Mouse (Mus musculus): ENCODE measurements around the gene Gpr4. TPM values are rescaled to one million over a fixed set of nuclear protein-coding genes. Genes with fewer than 3 reads are reported as not detected.
A peak's percentile ranks its signal among the peaks of the same experiment; 100 is the strongest.

The Gpr4 gene
- polyA plus RNA-seq, 1 experiment from 2014 or later: 2.9 TPM

DNA sequence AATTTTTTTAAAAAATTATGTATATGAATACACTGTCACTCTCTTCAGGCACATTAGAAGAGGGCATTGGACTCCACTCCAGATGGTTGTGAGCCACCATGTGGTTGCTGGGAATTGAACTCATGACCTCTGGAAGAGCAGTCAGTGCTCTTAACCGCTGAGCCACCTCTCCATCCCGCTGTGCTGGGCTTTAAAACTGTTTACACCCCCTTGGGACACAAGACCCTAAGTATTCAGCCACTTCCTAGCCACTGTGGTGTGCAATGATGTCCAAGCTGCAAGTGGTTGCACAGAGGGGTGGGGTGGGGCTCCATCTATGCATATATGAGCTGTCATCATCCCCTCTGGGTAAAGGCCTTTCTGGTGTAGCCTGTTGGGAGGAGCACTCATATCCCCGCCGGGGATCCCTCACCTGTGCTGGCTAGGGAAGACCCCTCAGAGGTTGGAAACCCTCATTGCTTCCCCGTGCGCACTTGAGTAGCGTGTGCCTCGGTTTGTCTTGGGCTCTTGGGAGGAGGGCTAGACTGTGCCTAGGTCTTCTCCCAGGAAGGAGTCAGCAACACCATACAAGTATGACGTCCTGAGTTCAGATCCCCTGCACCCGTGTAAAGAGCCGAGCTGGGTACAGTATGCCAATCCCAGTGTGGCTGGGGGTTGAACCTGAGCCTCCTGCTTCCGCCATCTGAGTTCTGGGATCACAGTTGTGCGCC, 4.0 kb upstream of the Gpr4 start:
- H3K9me3 ChIP-seq (ENCODE audit: control insufficient read depth, low read length): no peaks in the 10 kb centered on the region
- H3K27ac ChIP-seq (ENCODE audit: low read depth, low read length): no peak overlapping the region
- no peaks in the 10 kb centered on the region for H3K4me1 ChIP-seq (ENCODE audit: control insufficient read depth, insufficient read depth, low read length)
- no peak overlapping the region for H3K4me3 ChIP-seq (ENCODE audit: low read depth, low read length)
- H3K9ac ChIP-seq (replicated peaks; ENCODE audit: low read depth, low read length): no peak overlapping the region
- peaks cover 14% of the 10 kb centered on the region; the same call in 1 of the 2 replicates for H3K36me3 ChIP-seq (ENCODE audit: control insufficient read depth, insufficient read depth, low read length)
- WGBS: 75% methylated on average over 13 of the region's 13 CpGs
- H3K27me3 ChIP-seq (ENCODE audit: control insufficient read depth, insufficient read depth, low read length): no peaks in the 10 kb centered on the region
- ATAC-seq (ENCODE audit: low read depth): 0 out of 2 replicates have a peak, but pooled peaks have one; percentile 5
- H3K4me2 ChIP-seq (ENCODE audit: low read depth, low read length): no peak overlapping the region

DNA sequence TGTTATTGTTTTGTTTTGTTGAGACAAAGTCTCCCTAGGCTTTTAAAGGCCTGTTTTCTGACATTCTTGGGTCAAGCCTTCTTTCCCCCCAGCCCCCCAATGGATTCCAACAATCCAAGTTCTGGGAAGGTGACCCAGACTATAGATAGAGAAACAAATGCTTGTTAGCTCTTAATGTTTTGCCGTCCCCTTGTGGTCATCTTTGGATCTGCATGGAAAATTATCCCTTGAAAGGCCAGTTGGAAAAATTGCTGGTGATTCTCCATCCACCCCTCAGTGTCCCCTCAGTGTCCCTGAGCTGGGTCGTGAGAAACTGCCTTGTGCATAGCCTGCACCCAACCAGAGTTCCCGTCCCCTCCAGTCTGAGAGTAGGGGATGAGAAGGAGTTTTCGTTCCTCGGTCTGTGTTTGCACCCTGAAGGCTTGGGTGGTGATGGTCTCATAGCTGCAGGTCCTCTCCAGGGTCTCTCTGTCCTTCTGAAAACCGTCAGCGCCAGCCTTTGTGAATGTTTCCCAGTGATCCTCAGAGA, 3.3 kb upstream of the Gpr4 start:
- WGBS: 53% methylated on average over 7 of the region's 7 CpGs
- H3K9ac ChIP-seq (replicated peaks; ENCODE audit: low read depth, low read length): no peak overlapping the region
- peaks cover 12% of the 10 kb centered on the region; the same call in 1 of the 2 replicates for H3K36me3 ChIP-seq (ENCODE audit: control insufficient read depth, insufficient read depth, low read length)
- no peak overlapping the region for H3K4me3 ChIP-seq (ENCODE audit: low read depth, low read length)
- no peak overlapping the region for H3K27ac ChIP-seq (ENCODE audit: low read depth, low read length)
- ATAC-seq (ENCODE audit: low read depth): no peak
- H3K27me3 ChIP-seq (ENCODE audit: control insufficient read depth, insufficient read depth, low read length): no peaks in the 10 kb centered on the region
- H3K4me2 ChIP-seq (ENCODE audit: low read depth, low read length): no peak overlapping the region
- no peaks in the 10 kb centered on the region for H3K9me3 ChIP-seq (ENCODE audit: control insufficient read depth, low read length)
- H3K4me1 ChIP-seq (ENCODE audit: control insufficient read depth, insufficient read depth, low read length): no peaks in the 10 kb centered on the region

DNA sequence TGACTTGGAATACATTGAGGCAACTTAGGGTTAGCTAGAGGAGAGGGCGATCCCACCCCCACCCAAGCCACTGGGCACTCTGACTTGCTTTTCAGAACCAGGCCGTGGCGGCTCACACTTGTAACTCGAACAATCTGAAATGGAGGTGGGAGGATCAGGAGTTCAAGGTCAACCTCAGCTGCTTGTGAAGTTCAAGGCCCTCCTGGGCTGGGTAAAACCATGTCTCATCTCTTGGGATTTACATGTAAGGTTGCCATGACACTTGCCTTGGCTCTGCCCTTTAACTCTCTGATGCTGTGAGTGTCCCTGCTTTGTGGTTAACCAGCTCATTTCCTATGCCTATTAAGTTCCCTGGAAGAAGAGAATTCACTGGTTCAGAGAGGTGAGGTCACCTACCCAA, 2.8 kb upstream of the Gpr4 start:
- Histone ChIP-seq H3K9ac (replicated peaks; ENCODE audit: low read depth, low read length) (no peak overlapping the region), H3K9me3 (ENCODE audit: control insufficient read depth, low read length) (no peaks in the 10 kb centered on the region), H3K4me3 (ENCODE audit: low read depth, low read length) (no peak overlapping the region), H3K4me1 (ENCODE audit: control insufficient read depth, insufficient read depth, low read length) (no peaks in the 10 kb centered on the region), H3K36me3 (ENCODE audit: control insufficient read depth, insufficient read depth, low read length) (peaks cover 9% of the 10 kb centered on the region; the same call in 1 of the 2 replicates), H3K4me2 (ENCODE audit: low read depth, low read length) (no peak overlapping the region), H3K27me3 (ENCODE audit: control insufficient read depth, insufficient read depth, low read length) (no peaks in the 10 kb centered on the region), H3K27ac (ENCODE audit: low read depth, low read length) (no peak overlapping the region)
- WGBS: 87% methylated on average over 4 of the region's 4 CpGs
- no peak for ATAC-seq (ENCODE audit: low read depth)

DNA sequence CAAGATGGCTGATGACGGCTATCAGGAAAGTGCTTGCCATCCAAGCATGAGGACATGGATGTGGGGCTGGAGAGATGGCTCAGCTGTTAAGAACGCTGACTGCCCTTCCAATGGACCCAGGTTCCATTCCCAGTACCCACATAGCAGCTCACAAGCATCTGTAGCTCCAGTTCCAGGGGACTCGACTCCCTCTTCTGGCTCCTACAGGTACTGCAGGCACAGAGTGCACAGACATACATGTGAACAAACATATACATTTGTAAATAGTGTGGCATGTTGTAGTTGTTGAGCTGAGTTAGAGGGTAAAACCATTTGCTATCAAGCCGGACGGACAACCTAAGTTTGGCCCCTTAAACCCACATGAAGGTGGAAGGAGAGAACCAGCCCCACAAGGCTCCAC, 2.3 kb upstream of the Gpr4 start:
- Histone ChIP-seq H3K4me2 (ENCODE audit: low read depth, low read length) (no peak overlapping the region), H3K27me3 (ENCODE audit: control insufficient read depth, insufficient read depth, low read length) (no peaks in the 10 kb centered on the region), H3K4me1 (ENCODE audit: control insufficient read depth, insufficient read depth, low read length) (no peaks in the 10 kb centered on the region), H3K36me3 (ENCODE audit: control insufficient read depth, insufficient read depth, low read length) (peaks cover 9% of the 10 kb centered on the region; the same call in 1 of the 2 replicates), H3K27ac (ENCODE audit: low read depth, low read length) (no peak overlapping the region), H3K9me3 (ENCODE audit: control insufficient read depth, low read length) (no peaks in the 10 kb centered on the region), H3K9ac (replicated peaks; ENCODE audit: low read depth, low read length) (no peak overlapping the region), H3K4me3 (ENCODE audit: low read depth, low read length) (no peak overlapping the region)
- WGBS: 94% methylated on average over 5 of the region's 5 CpGs
- ATAC-seq (ENCODE audit: low read depth): no peak

DNA sequence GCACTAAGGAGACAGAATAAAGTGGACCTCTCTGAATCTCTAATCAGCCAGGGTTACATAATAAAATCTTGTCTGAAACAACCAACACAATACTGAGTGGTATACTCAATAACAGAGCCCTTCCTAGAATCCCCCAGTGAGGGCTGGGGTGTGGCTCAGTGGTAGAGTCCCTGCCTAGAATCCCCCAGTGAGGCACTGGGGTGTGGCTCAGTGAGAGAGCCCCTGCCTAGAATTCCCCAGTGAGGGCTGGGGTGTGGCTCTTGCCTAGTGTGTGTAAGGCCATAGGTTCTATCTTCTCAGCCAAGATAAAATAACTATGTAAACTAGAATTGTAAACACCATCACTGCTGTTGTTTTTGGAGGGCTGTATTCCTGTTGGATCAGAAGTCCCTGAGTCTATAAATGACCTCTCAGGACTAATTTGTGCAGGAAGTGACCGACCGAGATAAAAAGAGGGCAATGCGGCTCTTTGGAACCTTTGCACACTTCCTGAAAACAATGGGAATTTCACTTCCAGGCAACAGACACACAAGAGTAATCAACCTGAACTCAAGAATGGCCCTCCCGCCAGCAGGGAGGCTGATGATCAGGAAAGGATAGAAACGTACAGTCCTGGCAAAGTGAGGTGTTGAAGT, 1.2 kb upstream of the Gpr4 start:
- Histone ChIP-seq H3K27me3 (ENCODE audit: control insufficient read depth, insufficient read depth, low read length) (no peaks in the 10 kb centered on the region), H3K4me3 (ENCODE audit: low read depth, low read length) (no peak overlapping the region), H3K4me2 (ENCODE audit: low read depth, low read length) (no peak overlapping the region), H3K9me3 (ENCODE audit: control insufficient read depth, low read length) (no peaks in the 10 kb centered on the region), H3K4me1 (ENCODE audit: control insufficient read depth, insufficient read depth, low read length) (no peaks in the 10 kb centered on the region), H3K36me3 (ENCODE audit: control insufficient read depth, insufficient read depth, low read length) (peaks cover under 1% of the 10 kb centered on the region; the same call in 1 of the 2 replicates), H3K9ac (replicated peaks; ENCODE audit: low read depth, low read length) (no peak overlapping the region), H3K27ac (ENCODE audit: low read depth, low read length) (no peak overlapping the region)
- no peak for ATAC-seq (ENCODE audit: low read depth)
- WGBS: 52% methylated on average over 5 of the region's 5 CpGs

DNA sequence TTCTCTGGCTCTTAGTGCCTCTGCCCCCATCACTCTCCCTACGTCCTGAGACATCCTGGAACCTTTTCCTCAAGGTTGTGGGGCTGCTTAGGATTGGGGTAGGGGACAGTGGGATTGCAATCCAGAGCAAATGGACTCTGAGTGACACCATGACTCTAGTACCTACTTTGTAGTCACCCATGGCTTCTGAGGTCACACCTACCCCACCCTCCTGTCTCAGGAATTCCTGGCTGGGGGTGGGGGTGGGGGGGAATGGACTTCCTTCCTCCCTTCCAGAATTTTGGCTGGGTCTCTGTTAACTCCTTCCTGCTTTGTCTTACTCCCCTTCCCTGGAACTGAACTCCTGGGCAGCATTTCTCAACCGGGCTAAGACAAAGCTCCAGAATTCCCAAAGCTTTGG, 1.0 kb downstream of the Gpr4 start:
- no peak for ATAC-seq (ENCODE audit: low read depth)
- 67% methylated on average over 2 of the region's 2 CpGs for WGBS
- Histone ChIP-seq H3K4me3 (ENCODE audit: low read depth, low read length) (no peak overlapping the region), H3K4me1 (ENCODE audit: control insufficient read depth, insufficient read depth, low read length) (no peaks in the 10 kb centered on the region), H3K27me3 (ENCODE audit: control insufficient read depth, insufficient read depth, low read length) (no peaks in the 10 kb centered on the region), H3K36me3 (ENCODE audit: control insufficient read depth, insufficient read depth, low read length) (no peaks in the 10 kb centered on the region), H3K4me2 (ENCODE audit: low read depth, low read length) (peak overlapping the region; percentile 57; the same call in 1 of the 2 replicates), H3K9me3 (ENCODE audit: control insufficient read depth, low read length) (no peaks in the 10 kb centered on the region), H3K27ac (ENCODE audit: low read depth, low read length) (no peak overlapping the region), H3K9ac (replicated peaks; ENCODE audit: low read depth, low read length) (no peak overlapping the region)

DNA sequence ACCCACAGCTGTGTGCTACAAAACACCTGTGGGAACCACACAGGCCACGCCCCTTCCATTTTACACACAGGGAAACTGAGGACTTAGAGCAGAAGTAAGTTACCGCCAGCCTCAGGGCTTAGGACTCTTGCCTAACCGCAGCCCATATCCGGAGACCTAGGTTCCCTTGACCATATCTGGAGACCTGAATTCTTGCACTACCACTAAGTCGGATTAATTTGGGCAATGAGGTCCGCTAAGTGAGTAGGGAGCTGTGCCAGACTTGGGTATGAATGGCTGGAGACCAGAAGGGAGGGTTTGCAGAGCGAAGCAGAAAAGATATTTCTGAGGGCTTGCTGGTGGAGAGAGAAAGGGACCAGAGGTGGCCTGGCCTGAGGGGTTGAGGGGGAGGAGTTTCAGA, 2.0 kb downstream of the Gpr4 start:
- Histone ChIP-seq H3K4me3 (ENCODE audit: low read depth, low read length) (no peak overlapping the region), H3K27me3 (ENCODE audit: control insufficient read depth, insufficient read depth, low read length) (no peaks in the 10 kb centered on the region), H3K4me2 (ENCODE audit: low read depth, low read length) (no peak overlapping the region), H3K4me1 (ENCODE audit: control insufficient read depth, insufficient read depth, low read length) (no peaks in the 10 kb centered on the region), H3K36me3 (ENCODE audit: control insufficient read depth, insufficient read depth, low read length) (no peaks in the 10 kb centered on the region), H3K9me3 (ENCODE audit: control insufficient read depth, low read length) (no peaks in the 10 kb centered on the region), H3K9ac (replicated peaks; ENCODE audit: low read depth, low read length) (no peak overlapping the region), H3K27ac (ENCODE audit: low read depth, low read length) (no peak overlapping the region)
- no peak for ATAC-seq (ENCODE audit: low read depth)
- WGBS: 76% methylated on average over 7 of the region's 7 CpGs

DNA sequence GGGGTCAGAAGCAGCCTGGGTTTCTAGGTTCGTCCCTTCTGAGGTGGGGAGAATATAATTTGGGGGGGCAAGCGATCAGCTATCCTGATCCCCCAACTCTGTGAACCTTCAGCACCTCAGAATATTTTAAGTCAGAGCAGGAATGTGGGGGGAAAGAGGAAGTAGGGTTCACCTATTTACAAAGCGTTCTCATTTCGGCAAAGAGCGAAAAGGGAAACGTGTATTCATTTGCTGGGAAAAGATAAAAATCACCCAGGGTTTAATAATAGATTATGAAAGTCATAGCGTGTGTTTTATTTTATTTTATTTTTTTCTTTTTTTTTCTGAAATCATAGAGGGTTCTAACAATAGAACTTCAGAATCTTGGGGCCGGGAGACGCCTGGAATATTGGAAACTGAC, 2.6 kb downstream of the Gpr4 start:
- Histone ChIP-seq H3K4me1 (ENCODE audit: control insufficient read depth, insufficient read depth, low read length) (no peaks in the 10 kb centered on the region), H3K4me2 (ENCODE audit: low read depth, low read length) (no peak overlapping the region), H3K9me3 (ENCODE audit: control insufficient read depth, low read length) (no peaks in the 10 kb centered on the region), H3K27ac (ENCODE audit: low read depth, low read length) (no peak overlapping the region), H3K36me3 (ENCODE audit: control insufficient read depth, insufficient read depth, low read length) (no peaks in the 10 kb centered on the region), H3K9ac (replicated peaks; ENCODE audit: low read depth, low read length) (no peak overlapping the region), H3K4me3 (ENCODE audit: low read depth, low read length) (no peak overlapping the region), H3K27me3 (ENCODE audit: control insufficient read depth, insufficient read depth, low read length) (no peaks in the 10 kb centered on the region)
- WGBS: 74% methylated on average over 9 of the region's 9 CpGs
- ATAC-seq (ENCODE audit: low read depth): no peak

DNA sequence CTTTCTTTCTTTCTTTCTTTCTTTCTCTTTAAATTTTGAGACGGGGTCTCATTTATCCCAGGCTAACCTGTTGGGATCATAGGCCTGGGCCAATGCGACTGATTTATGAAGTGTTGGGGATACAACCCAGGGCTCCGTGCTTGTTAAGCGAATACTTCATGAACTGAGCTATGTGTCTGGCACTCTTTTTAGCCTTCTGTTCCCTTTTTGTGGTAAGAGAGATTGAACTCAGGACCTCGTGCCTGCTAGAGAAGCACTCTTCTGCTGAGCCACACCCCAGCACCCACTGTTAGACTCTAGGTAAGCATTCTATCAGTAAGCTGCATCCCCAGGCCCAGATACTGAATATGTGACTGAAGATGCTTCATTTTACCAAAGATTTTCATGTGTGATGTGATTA, 5.2 kb downstream of the Gpr4 start:
- ATAC-seq (ENCODE audit: low read depth): no peak
- Histone ChIP-seq H3K4me3 (ENCODE audit: low read depth, low read length) (no peak overlapping the region), H3K4me1 (ENCODE audit: control insufficient read depth, insufficient read depth, low read length) (no peaks in the 10 kb centered on the region), H3K9ac (replicated peaks; ENCODE audit: low read depth, low read length) (no peak overlapping the region), H3K36me3 (ENCODE audit: control insufficient read depth, insufficient read depth, low read length) (no peaks in the 10 kb centered on the region), H3K27ac (ENCODE audit: low read depth, low read length) (no peak overlapping the region), H3K4me2 (ENCODE audit: low read depth, low read length) (no peak overlapping the region), H3K9me3 (ENCODE audit: control insufficient read depth, low read length) (no peaks in the 10 kb centered on the region), H3K27me3 (ENCODE audit: control insufficient read depth, insufficient read depth, low read length) (no peaks in the 10 kb centered on the region)
- WGBS: 67% methylated on average over 5 of the region's 5 CpGs
